Mouse (Mus musculus): ENCODE results near the gene Armc2. TPM values are rescaled to one million over a fixed set of nuclear protein-coding genes. Genes with fewer than 3 reads are reported as not detected.
"Not testable (repeated sequence)": the region's sequence is repeated elsewhere in the genome, so short reads cannot be mapped to it uniquely, and the experiment has no call there.

The Armc2 gene
- polyA plus RNA-seq, 1 experiment from 2014 or later: 1.2 TPM

- peaks cover 4% of the 10 kb centered on the region; the same call in 1 of the 2 replicates for H3K27me3 ChIP-seq (replicated peaks; ENCODE audit: control insufficient read depth, insufficient read depth, low read length)
- ATAC-seq: no peak
- no peaks in the 10 kb centered on the region for H3K36me3 ChIP-seq (ENCODE audit: control insufficient read depth, insufficient read depth)
- no peak overlapping the region for H3K27ac ChIP-seq (ENCODE audit: low read depth, low read length)
- WGBS: 60% methylated on average over 2 of the region's 2 CpGs
- peak; percentile 42 for TF ChIP-seq CTCF (IDR thresholded peaks at IDR 0.05; ENCODE audit: low read depth)
- H3K4me3 ChIP-seq (ENCODE audit: low read depth, low read length): no peak overlapping the region
- no peak overlapping the region for H3K9ac ChIP-seq (ENCODE audit: low read depth, low read length)
- no peaks in the 10 kb centered on the region; the same call in 1 of the 2 replicates for H3K9me3 ChIP-seq (ENCODE audit: control insufficient read depth)
- no peak overlapping the region for H3K4me2 ChIP-seq (replicated peaks; ENCODE audit: low read depth)
- 0 out of 2 replicates have a peak, but pooled peaks cover 3% of the 10 kb centered on the region for H3K4me1 ChIP-seq (replicated peaks; ENCODE audit: control insufficient read depth, insufficient read depth, low read length)
These were observed 58.4 kb downstream of the Armc2 start for GRCm38 (mm10) chr10:41959808-41960207.

GRCm38 (mm10) chr10:41958677-41959274, 59.5 kb downstream of the Armc2 start:
- Histone ChIP-seq H3K27me3 (replicated peaks; ENCODE audit: control insufficient read depth, insufficient read depth, low read length) (peaks cover 4% of the 10 kb centered on the region; the same call in 1 of the 2 replicates), H3K36me3 (ENCODE audit: control insufficient read depth, insufficient read depth) (no peaks in the 10 kb centered on the region), H3K4me1 (replicated peaks; ENCODE audit: control insufficient read depth, insufficient read depth, low read length) (0 out of 2 replicates have a peak, but pooled peaks cover 3% of the 10 kb centered on the region), H3K4me3 (ENCODE audit: low read depth, low read length) (no peak overlapping the region), H3K4me2 (replicated peaks; ENCODE audit: low read depth) (peak overlapping the region; percentile 35), H3K27ac (ENCODE audit: low read depth, low read length) (no peak overlapping the region), H3K9ac (ENCODE audit: low read depth, low read length) (no peak overlapping the region), H3K9me3 (ENCODE audit: control insufficient read depth) (no peaks in the 10 kb centered on the region; the same call in 1 of the 2 replicates)
- no peak for TF ChIP-seq CTCF (IDR thresholded peaks at IDR 0.05; ENCODE audit: low read depth)
- 73% methylated on average over 19 of the region's 19 CpGs for WGBS
- peak; percentile 53; the same call in 1 of the 2 replicates for ATAC-seq

- WGBS: 88% methylated on average over 18 of the region's 18 CpGs
- Histone ChIP-seq H3K36me3 (ENCODE audit: control insufficient read depth, insufficient read depth) (no peaks in the 10 kb centered on the region), H3K4me1 (replicated peaks; ENCODE audit: control insufficient read depth, insufficient read depth, low read length) (0 out of 2 replicates have a peak, but pooled peaks cover 3% of the 10 kb centered on the region), H3K4me3 (ENCODE audit: low read depth, low read length) (no peak overlapping the region), H3K9me3 (ENCODE audit: control insufficient read depth) (no peaks in the 10 kb centered on the region; the same call in 1 of the 2 replicates), H3K9ac (ENCODE audit: low read depth, low read length) (no peak overlapping the region), H3K27ac (ENCODE audit: low read depth, low read length) (no peak overlapping the region), H3K27me3 (replicated peaks; ENCODE audit: control insufficient read depth, insufficient read depth, low read length) (no peaks in the 10 kb centered on the region), H3K4me2 (replicated peaks; ENCODE audit: low read depth) (no peak overlapping the region)
- peak; percentile 18; the same call in 1 of the 2 replicates for TF ChIP-seq CTCF (IDR thresholded peaks at IDR 0.05; ENCODE audit: low read depth)
- ATAC-seq: no peak
These were observed 60.6 kb downstream of the Armc2 start for GRCm38 (mm10) chr10:41957421-41958225.

DNA sequence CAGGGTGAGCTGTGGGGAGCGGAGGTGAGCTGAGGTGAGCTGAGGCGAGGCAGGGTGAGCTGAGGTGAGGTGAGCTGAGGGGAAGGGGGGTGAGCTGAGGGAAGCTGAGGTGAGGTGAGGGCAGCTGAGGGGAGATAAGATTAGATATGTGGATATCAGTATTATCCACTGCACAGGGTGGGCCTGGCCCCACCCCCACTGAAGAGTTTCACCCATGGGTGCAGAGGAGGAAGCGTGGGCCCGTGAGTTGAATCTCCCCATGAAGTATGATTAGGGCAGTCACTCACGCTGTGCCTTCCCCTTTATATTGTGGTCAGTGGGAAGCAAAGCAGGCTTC, 64.7 kb downstream of the Armc2 start:
- H3K4me3 ChIP-seq (ENCODE audit: low read depth, low read length): no peak overlapping the region
- WGBS: 68% methylated on average over 5 of the region's 5 CpGs
- no peaks in the 10 kb centered on the region for H3K9me3 ChIP-seq (ENCODE audit: control insufficient read depth)
- TF ChIP-seq CTCF (IDR thresholded peaks at IDR 0.05; ENCODE audit: low read depth): no peak
- H3K9ac ChIP-seq (ENCODE audit: low read depth, low read length): no peak overlapping the region
- H3K27ac ChIP-seq (ENCODE audit: low read depth, low read length): no peak overlapping the region
- ATAC-seq: no peak; the same call in 1 of the 2 replicates
- H3K27me3 ChIP-seq (replicated peaks; ENCODE audit: control insufficient read depth, insufficient read depth, low read length): no peaks in the 10 kb centered on the region
- H3K36me3 ChIP-seq (ENCODE audit: control insufficient read depth, insufficient read depth): no peaks in the 10 kb centered on the region
- H3K4me2 ChIP-seq (replicated peaks; ENCODE audit: low read depth): no peak overlapping the region
- H3K4me1 ChIP-seq (replicated peaks; ENCODE audit: control insufficient read depth, insufficient read depth, low read length): no peaks in the 10 kb centered on the region

- no peak overlapping the region for H3K4me3 ChIP-seq (ENCODE audit: low read depth, low read length)
- no peak for ATAC-seq
- H3K27me3 ChIP-seq (replicated peaks; ENCODE audit: control insufficient read depth, insufficient read depth, low read length): no peaks in the 10 kb centered on the region
- H3K27ac ChIP-seq (ENCODE audit: low read depth, low read length): no peak overlapping the region
- no peaks in the 10 kb centered on the region for H3K9me3 ChIP-seq (ENCODE audit: control insufficient read depth)
- H3K4me2 ChIP-seq (replicated peaks; ENCODE audit: low read depth): no peak overlapping the region
- H3K9ac ChIP-seq (ENCODE audit: low read depth, low read length): no peak overlapping the region
- no peak for TF ChIP-seq CTCF (IDR thresholded peaks at IDR 0.05; ENCODE audit: low read depth)
- 80% methylated on average over 14 of the region's 14 CpGs for WGBS
- no peaks in the 10 kb centered on the region for H3K36me3 ChIP-seq (ENCODE audit: control insufficient read depth, insufficient read depth)
- no peaks in the 10 kb centered on the region for H3K4me1 ChIP-seq (replicated peaks; ENCODE audit: control insufficient read depth, insufficient read depth, low read length)
These were observed 65.3 kb downstream of the Armc2 start for GRCm38 (mm10) chr10:41952850-41953527.

- WGBS: 85% methylated on average over 6 of the region's 10 CpGs
- not testable (repeated sequence) for H3K27ac ChIP-seq (ENCODE audit: low read depth, low read length); H3K4me2 ChIP-seq (replicated peaks; ENCODE audit: low read depth); H3K36me3 ChIP-seq (ENCODE audit: control insufficient read depth, insufficient read depth); H3K4me3 ChIP-seq (ENCODE audit: low read depth, low read length); H3K9ac ChIP-seq (ENCODE audit: low read depth, low read length); ATAC-seq; H3K9me3 ChIP-seq (ENCODE audit: control insufficient read depth); H3K27me3 ChIP-seq (replicated peaks; ENCODE audit: control insufficient read depth, insufficient read depth, low read length); H3K4me1 ChIP-seq (replicated peaks; ENCODE audit: control insufficient read depth, insufficient read depth, low read length)
These were observed 65.9 kb downstream of the Armc2 start for GRCm38 (mm10) chr10:41952354-41952753.

Data from intestine, postnatal 0 days (tissue).